ENCODE assay signal across 9 mouse cellular contexts in genomic region chr2:118160547-118160946, GRCm38 (mm10). TPM values are rescaled to one million over a fixed set of nuclear protein-coding genes. Genes with fewer than 3 reads are reported as not detected.
DNase-seq lines count a peak whose midpoint lies in the region; ATAC-seq lines count a peak whose summit lies in the region.
"Had no signal": no experiment of that assay in that cellular context is flagged by ENCODE, and none has a peak within 500 bp of the region (broad histone marks: within the 10 kb centered on the region; RNA-seq: fewer than 3 reads in every experiment).

No protein-coding gene starts in this region.

- ATAC-seq in lung, embryonic 15.5 days (ENCODE audit: borderline replicate concordance, extremely low read depth, low FRiP score, low TSS enrichment), result no peak
- no peak for ATAC-seq in embryonic facial prominence, embryonic 12.5 days (ENCODE audit: insufficient number of reproducible peaks, insufficient read depth, low FRiP score, low TSS enrichment)
- ATAC-seq in hindbrain, embryonic 13.5 days (ENCODE audit: low FRiP score), result peak; percentile 57; the same call in 1 of the 2 replicates
- ATAC-seq in midbrain, embryonic 16.5 days, result peak; percentile 45; the same call in 1 of the 2 replicates
- no peak for ATAC-seq in heart, embryonic 12.5 days (ENCODE audit: insufficient number of reproducible peaks, low FRiP score)
- no peak for ATAC-seq in heart, embryonic 11.5 days (replicated peaks; ENCODE audit: insufficient number of reproducible peaks, low FRiP score, low TSS enrichment)
- ATAC-seq: liver, embryonic 12.5 days had no signal

- DNase-seq in lung, postnatal 14 days, result no peak
- DNase-seq in cerebellum, postnatal 25 days, result no peak

- H3K9me3 ChIP-seq in lung, embryonic 15.5 days, result no peaks in the 10 kb centered on the region
- no peaks in the 10 kb centered on the region for H3K9me3 ChIP-seq in embryonic facial prominence, embryonic 12.5 days
- H3K9me3 ChIP-seq in hindbrain, embryonic 13.5 days, result no peaks in the 10 kb centered on the region
- H3K9me3 ChIP-seq in midbrain, embryonic 16.5 days (replicated peaks; ENCODE audit: control insufficient read depth, low read length, poor library complexity, severe bottlenecking), result no peaks in the 10 kb centered on the region
- H3K9me3 ChIP-seq in heart, embryonic 12.5 days (replicated peaks), result no peaks in the 10 kb centered on the region
- no peaks in the 10 kb centered on the region for H3K9me3 ChIP-seq in heart, embryonic 11.5 days (replicated peaks; ENCODE audit: control insufficient read depth, low read length)
- H3K9me3 ChIP-seq: liver, embryonic 12.5 days had no signal

- H3K27me3 ChIP-seq in lung, embryonic 15.5 days, result no peaks in the 10 kb centered on the region
- no peaks in the 10 kb centered on the region for H3K27me3 ChIP-seq in embryonic facial prominence, embryonic 12.5 days
- H3K27me3 ChIP-seq in hindbrain, embryonic 13.5 days, result no peaks in the 10 kb centered on the region
- no peaks in the 10 kb centered on the region for H3K27me3 ChIP-seq in midbrain, embryonic 16.5 days (ENCODE audit: control insufficient read depth, insufficient read depth, low read depth, low read length)
- H3K27me3 ChIP-seq in heart, embryonic 12.5 days (replicated peaks), result no peaks in the 10 kb centered on the region
- no peaks in the 10 kb centered on the region for H3K27me3 ChIP-seq in heart, embryonic 11.5 days (ENCODE audit: control insufficient read depth, insufficient read depth, low read length)
- H3K27me3 ChIP-seq: liver, embryonic 12.5 days had no signal

- H3K4me3 ChIP-seq in lung, embryonic 15.5 days, result no peak overlapping the region
- no peak overlapping the region for H3K4me3 ChIP-seq in embryonic facial prominence, embryonic 12.5 days
- no peak overlapping the region for H3K4me3 ChIP-seq in hindbrain, embryonic 13.5 days
- no peak overlapping the region for H3K4me3 ChIP-seq in midbrain, embryonic 16.5 days (ENCODE audit: low read depth, low read length)
- no peak overlapping the region for H3K4me3 ChIP-seq in heart, embryonic 12.5 days
- no peak overlapping the region for H3K4me3 ChIP-seq in heart, embryonic 11.5 days (ENCODE audit: low read depth, low read length)
- H3K4me3 ChIP-seq: liver, embryonic 12.5 days had no signal

- H3K27ac ChIP-seq in lung, embryonic 15.5 days, result 0 out of 2 replicates have a peak overlapping the region, but pooled peaks have one; percentile 20
- peak overlapping the region; percentile 51 for H3K27ac ChIP-seq in embryonic facial prominence, embryonic 12.5 days
- 0 out of 2 replicates have a peak overlapping the region, but pooled peaks have one; percentile 18 for H3K27ac ChIP-seq in hindbrain, embryonic 13.5 days
- no peak overlapping the region for H3K27ac ChIP-seq in midbrain, embryonic 16.5 days (ENCODE audit: low read length)
- no peak overlapping the region for H3K27ac ChIP-seq in heart, embryonic 12.5 days (ENCODE audit: poor library complexity, severe bottlenecking)
- no peak overlapping the region for H3K27ac ChIP-seq in heart, embryonic 11.5 days (ENCODE audit: low read depth, low read length)
- H3K27ac ChIP-seq: liver, embryonic 12.5 days had no signal

- H3K4me2 ChIP-seq in lung, embryonic 15.5 days, result no peak overlapping the region
- no peak overlapping the region for H3K4me2 ChIP-seq in embryonic facial prominence, embryonic 12.5 days (replicated peaks)
- no peak overlapping the region for H3K4me2 ChIP-seq in hindbrain, embryonic 13.5 days
- H3K4me2 ChIP-seq in midbrain, embryonic 16.5 days (ENCODE audit: low read length), result no peak overlapping the region
- no peak overlapping the region for H3K4me2 ChIP-seq in heart, embryonic 12.5 days
- H3K4me2 ChIP-seq in heart, embryonic 11.5 days, result no peak overlapping the region
- H3K4me2 ChIP-seq: liver, embryonic 12.5 days had no signal

- peaks cover 8% of the 10 kb centered on the region for H3K4me1 ChIP-seq in lung, embryonic 15.5 days
- peaks cover 43% of the 10 kb centered on the region for H3K4me1 ChIP-seq in embryonic facial prominence, embryonic 12.5 days
- H3K4me1 ChIP-seq in hindbrain, embryonic 13.5 days (replicated peaks), result peaks cover 7% of the 10 kb centered on the region
- no peaks in the 10 kb centered on the region for H3K4me1 ChIP-seq in midbrain, embryonic 16.5 days (ENCODE audit: control insufficient read depth, insufficient read depth, low read length)
- H3K4me1 ChIP-seq in heart, embryonic 12.5 days (replicated peaks), result peaks cover 9% of the 10 kb centered on the region; the same call in 1 of the 2 replicates
- H3K4me1 ChIP-seq in heart, embryonic 11.5 days (ENCODE audit: control insufficient read depth, insufficient read depth, low read length), result 0 out of 2 replicates have a peak, but pooled peaks cover 4% of the 10 kb centered on the region
- H3K4me1 ChIP-seq: liver, embryonic 12.5 days had no signal

- H3K36me3 ChIP-seq in lung, embryonic 15.5 days, result no peaks in the 10 kb centered on the region
- H3K36me3 ChIP-seq in embryonic facial prominence, embryonic 12.5 days, result no peaks in the 10 kb centered on the region
- no peaks in the 10 kb centered on the region for H3K36me3 ChIP-seq in hindbrain, embryonic 13.5 days
- no peaks in the 10 kb centered on the region for H3K36me3 ChIP-seq in midbrain, embryonic 16.5 days (ENCODE audit: control insufficient read depth, insufficient read depth, low read length)
- H3K36me3 ChIP-seq in heart, embryonic 12.5 days, result no peaks in the 10 kb centered on the region
- no peaks in the 10 kb centered on the region for H3K36me3 ChIP-seq in heart, embryonic 11.5 days (ENCODE audit: control insufficient read depth, insufficient read depth, low read length)
- H3K36me3 ChIP-seq: liver, embryonic 12.5 days had no signal

- H3K9ac ChIP-seq in lung, embryonic 15.5 days, result no peak overlapping the region
- no peak overlapping the region for H3K9ac ChIP-seq in embryonic facial prominence, embryonic 12.5 days
- no peak overlapping the region for H3K9ac ChIP-seq in hindbrain, embryonic 13.5 days
- H3K9ac ChIP-seq in midbrain, embryonic 16.5 days (ENCODE audit: low read depth, low read length), result no peak overlapping the region
- no peak overlapping the region for H3K9ac ChIP-seq in heart, embryonic 12.5 days
- no peak overlapping the region for H3K9ac ChIP-seq in heart, embryonic 11.5 days (ENCODE audit: low read depth, low read length)
- H3K9ac ChIP-seq: liver, embryonic 12.5 days had no signal

- WGBS in lung, embryonic 15.5 days, result 18% methylated on average over 6 of the region's 6 CpGs
- 15% methylated on average over 6 of the region's 6 CpGs for WGBS in embryonic facial prominence, embryonic 12.5 days
- 10% methylated on average over 6 of the region's 6 CpGs for WGBS in hindbrain, embryonic 13.5 days
- WGBS in midbrain, embryonic 16.5 days, result 12% methylated on average over 6 of the region's 6 CpGs
- WGBS in heart, embryonic 12.5 days, result 27% methylated on average over 6 of the region's 6 CpGs
- WGBS in heart, embryonic 11.5 days (ENCODE audit: insufficient replicate concordance), result 33% methylated on average over 6 of the region's 6 CpGs

RNA-seq across cellular contexts. Expression of gene Thbs1, which starts 48.9 kb away (rescaled TPM):
- polyA plus RNA-seq in lung, embryonic 15.5 days (2015; fragmentation: Nextera tagmentation; extraction: Ambion mirVana), result 184 and 185 TPM in 2 replicates
- 90.3 and 91.5 TPM in 2 replicates for polyA plus RNA-seq in embryonic facial prominence, embryonic 12.5 days (2016; fragmentation: Nextera tagmentation; extraction: Ambion mirVana)
- polyA plus RNA-seq in hindbrain, embryonic 13.5 days (2015; fragmentation: Nextera tagmentation; extraction: Ambion mirVana), result 8.1 and 11.3 TPM in 2 replicates
- polyA plus RNA-seq in midbrain, embryonic 16.5 days (2015; fragmentation: Nextera tagmentation; extraction: Ambion mirVana), result 4.8 and 5.8 TPM in 2 replicates
- polyA plus RNA-seq in heart, embryonic 12.5 days (2016; fragmentation: Nextera tagmentation; extraction: Ambion mirVana), result 110 and 117 TPM in 2 replicates
- polyA plus RNA-seq in heart, embryonic 11.5 days (2014; fragmentation: Nextera tagmentation; extraction: Ambion mirVana), result 45.5 and 73.0 TPM in 2 replicates

Comparison
In these comparisons a context has a peak if more than half of its experiments do, and no peak if none do; other contexts are left out.
1. ATAC-seq: peak in hindbrain, embryonic 13.5 days (single experiment) and midbrain, embryonic 16.5 days (single experiment); none in lung, embryonic 15.5 days (single experiment), embryonic facial prominence, embryonic 12.5 days (single experiment), heart, embryonic 12.5 days (single experiment) and heart, embryonic 11.5 days (single experiment).
2. H3K27ac ChIP-seq: peak in lung, embryonic 15.5 days (single experiment), embryonic facial prominence, embryonic 12.5 days (single experiment) and hindbrain, embryonic 13.5 days (single experiment); none in midbrain, embryonic 16.5 days (single experiment), heart, embryonic 12.5 days (single experiment) and heart, embryonic 11.5 days (single experiment).